Mouse (Mus musculus): ENCODE results near the gene Fbxo3. TPM values are rescaled to one million over a fixed set of nuclear protein-coding genes. Genes with fewer than 3 reads are reported as not detected.
"Not testable (repeated sequence)": the region's sequence is repeated elsewhere in the genome, so short reads cannot be mapped to it uniquely, and the experiment has no call there.

The Fbxo3 gene
- polyA plus RNA-seq, 1 experiment from 2014 or later = 60.1 TPM

DNA sequence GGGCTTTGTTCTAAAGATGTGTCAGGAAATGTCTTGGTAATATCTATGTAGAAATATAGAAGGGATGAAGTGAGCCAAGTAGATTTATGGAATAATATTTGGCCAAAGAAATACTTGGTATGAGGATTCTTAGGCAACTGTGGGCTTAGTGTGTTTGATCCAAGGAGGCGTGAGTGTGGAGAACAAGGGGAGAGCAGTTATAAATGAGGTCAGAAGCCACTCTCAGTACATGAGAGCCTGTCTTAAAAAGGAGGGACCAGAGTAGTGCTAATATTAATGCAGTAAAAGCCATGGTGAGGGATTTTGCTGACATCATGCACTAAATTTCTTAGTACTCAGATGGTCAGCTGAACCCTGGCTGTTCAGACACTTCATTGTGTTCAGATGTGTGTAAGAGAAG lies 30.9 kb downstream of the Fbxo3 start:
- Histone ChIP-seq H3K4me3 (ENCODE audit: low read depth, low read length) (no peak overlapping the region), H3K27me3 (ENCODE audit: control insufficient read depth, insufficient read depth, low read length) (no peaks in the 10 kb centered on the region), H3K36me3 (ENCODE audit: control insufficient read depth, insufficient read depth, low read length) (no peaks in the 10 kb centered on the region), H3K9ac (ENCODE audit: low read length) (no peak overlapping the region), H3K4me2 (no peak overlapping the region), H3K27ac (ENCODE audit: low read depth, low read length) (no peak overlapping the region), H3K9me3 (ENCODE audit: control insufficient read depth, low read length) (no peaks in the 10 kb centered on the region), H3K4me1 (ENCODE audit: control insufficient read depth, insufficient read depth, low read length) (no peaks in the 10 kb centered on the region)
- no peak for ATAC-seq (ENCODE audit: low FRiP score)
- DNase-seq (ENCODE audit: low spot score, missing footprints) = no peak
- 88% methylated on average over 1 of the region's 1 CpGs for WGBS

DNA sequence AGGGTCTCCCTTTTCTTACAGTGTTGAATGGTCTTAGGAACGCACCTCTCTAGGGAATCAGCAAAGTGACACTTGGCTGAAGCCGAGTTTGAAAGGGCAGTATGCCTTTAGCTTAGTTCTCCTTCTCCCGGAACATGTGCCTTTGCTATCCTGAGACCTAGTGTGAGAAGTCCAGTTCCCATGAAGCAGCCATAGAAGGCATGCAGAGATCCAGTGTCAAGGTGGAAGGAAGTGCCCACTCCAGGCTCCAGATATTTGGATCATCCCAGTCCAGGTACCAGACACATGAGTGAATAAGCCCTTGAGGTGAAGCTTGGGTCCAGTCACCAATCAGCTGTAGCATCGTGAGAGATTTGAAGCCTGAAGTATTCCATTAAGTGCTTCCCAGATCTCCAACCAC lies 31.4 kb downstream of the Fbxo3 start:
- H3K4me2 ChIP-seq = no peak overlapping the region
- no peak overlapping the region for H3K27ac ChIP-seq (ENCODE audit: low read depth, low read length)
- no peak overlapping the region for H3K9ac ChIP-seq (ENCODE audit: low read length)
- 90% methylated on average over 4 of the region's 4 CpGs for WGBS
- DNase-seq (ENCODE audit: low spot score, missing footprints) (peak; percentile 75), ATAC-seq (ENCODE audit: low FRiP score) (no peak)
- no peak overlapping the region for H3K4me3 ChIP-seq (ENCODE audit: low read depth, low read length)
- no peaks in the 10 kb centered on the region for H3K9me3 ChIP-seq (ENCODE audit: control insufficient read depth, low read length)
- no peaks in the 10 kb centered on the region for H3K36me3 ChIP-seq (ENCODE audit: control insufficient read depth, insufficient read depth, low read length)
- H3K4me1 ChIP-seq (ENCODE audit: control insufficient read depth, insufficient read depth, low read length) = no peaks in the 10 kb centered on the region
- H3K27me3 ChIP-seq (ENCODE audit: control insufficient read depth, insufficient read depth, low read length) = no peaks in the 10 kb centered on the region

GRCm38 (mm10) chr2:104059786-104060185 lies 32.3 kb downstream of the Fbxo3 start:
- no peak overlapping the region for H3K9ac ChIP-seq (ENCODE audit: low read length)
- peak; percentile 44 for DNase-seq (ENCODE audit: low spot score, missing footprints)
- H3K36me3 ChIP-seq (ENCODE audit: control insufficient read depth, insufficient read depth, low read length) = no peaks in the 10 kb centered on the region
- H3K4me1 ChIP-seq (ENCODE audit: control insufficient read depth, insufficient read depth, low read length) = no peaks in the 10 kb centered on the region
- H3K27ac ChIP-seq (ENCODE audit: low read depth, low read length) = no peak overlapping the region
- WGBS = 75% methylated on average over 10 of the region's 10 CpGs
- no peaks in the 10 kb centered on the region for H3K27me3 ChIP-seq (ENCODE audit: control insufficient read depth, insufficient read depth, low read length)
- H3K4me3 ChIP-seq (ENCODE audit: low read depth, low read length) = no peak overlapping the region
- ATAC-seq (ENCODE audit: low FRiP score) = no peak
- no peaks in the 10 kb centered on the region for H3K9me3 ChIP-seq (ENCODE audit: control insufficient read depth, low read length)
- H3K4me2 ChIP-seq = no peak overlapping the region

DNA sequence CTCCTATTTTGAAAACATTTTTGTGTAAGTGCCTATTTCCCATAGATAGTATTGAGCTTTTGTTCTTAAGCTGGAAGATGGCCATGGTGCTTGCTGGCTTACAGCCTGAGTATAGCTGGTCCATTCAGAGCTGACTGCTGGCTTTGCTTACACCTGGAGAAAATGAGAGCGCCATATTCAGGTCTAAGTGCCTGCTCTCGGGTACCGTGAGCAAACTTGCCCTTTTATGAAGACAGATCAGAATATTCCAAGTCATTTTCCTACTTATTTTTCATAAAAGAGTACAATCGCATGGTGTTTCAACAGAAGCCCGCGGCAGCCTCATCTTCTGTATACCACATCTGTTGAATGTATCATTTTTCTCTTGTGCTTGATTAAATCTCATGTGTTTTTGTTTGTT lies 33.5 kb downstream of the Fbxo3 start:
- Histone ChIP-seq H3K4me3 (ENCODE audit: low read depth, low read length) (no peak overlapping the region), H3K27me3 (ENCODE audit: control insufficient read depth, insufficient read depth, low read length) (no peaks in the 10 kb centered on the region), H3K4me1 (ENCODE audit: control insufficient read depth, insufficient read depth, low read length) (no peaks in the 10 kb centered on the region), H3K9me3 (ENCODE audit: control insufficient read depth, low read length) (no peaks in the 10 kb centered on the region), H3K4me2 (no peak overlapping the region), H3K9ac (ENCODE audit: low read length) (no peak overlapping the region), H3K27ac (ENCODE audit: low read depth, low read length) (no peak overlapping the region), H3K36me3 (ENCODE audit: control insufficient read depth, insufficient read depth, low read length) (no peaks in the 10 kb centered on the region)
- WGBS = 98% methylated on average over 6 of the region's 6 CpGs
- DNase-seq (ENCODE audit: low spot score, missing footprints) (peak; percentile 65), ATAC-seq (ENCODE audit: low FRiP score) (no peak)

GRCm38 (mm10) chr2:104062665-104063064 lies 35.1 kb downstream of the Fbxo3 start:
- no peaks in the 10 kb centered on the region for H3K4me1 ChIP-seq (ENCODE audit: control insufficient read depth, insufficient read depth, low read length)
- H3K9ac ChIP-seq (ENCODE audit: low read length) = no peak overlapping the region
- no peak for DNase-seq (ENCODE audit: low spot score, missing footprints)
- H3K9me3 ChIP-seq (ENCODE audit: control insufficient read depth, low read length) = no peaks in the 10 kb centered on the region
- H3K27me3 ChIP-seq (ENCODE audit: control insufficient read depth, insufficient read depth, low read length) = no peaks in the 10 kb centered on the region
- H3K4me3 ChIP-seq (ENCODE audit: low read depth, low read length) = no peak overlapping the region
- no peak overlapping the region for H3K4me2 ChIP-seq
- H3K36me3 ChIP-seq (ENCODE audit: control insufficient read depth, insufficient read depth, low read length) = no peaks in the 10 kb centered on the region
- H3K27ac ChIP-seq (ENCODE audit: low read depth, low read length) = no peak overlapping the region
- ATAC-seq (ENCODE audit: low FRiP score) = no peak

- Histone ChIP-seq H3K9me3 (ENCODE audit: control insufficient read depth, low read length) (no peaks in the 10 kb centered on the region), H3K27me3 (ENCODE audit: control insufficient read depth, insufficient read depth, low read length) (no peaks in the 10 kb centered on the region), H3K4me3 (ENCODE audit: low read depth, low read length) (no peak overlapping the region), H3K36me3 (ENCODE audit: control insufficient read depth, insufficient read depth, low read length) (no peaks in the 10 kb centered on the region), H3K4me2 (no peak overlapping the region), H3K27ac (ENCODE audit: low read depth, low read length) (no peak overlapping the region), H3K4me1 (ENCODE audit: control insufficient read depth, insufficient read depth, low read length) (no peaks in the 10 kb centered on the region), H3K9ac (ENCODE audit: low read length) (no peak overlapping the region)
- DNase-seq (ENCODE audit: low spot score, missing footprints) (peak; percentile 44), ATAC-seq (ENCODE audit: low FRiP score) (no peak)
- 78% methylated on average over 2 of the region's 2 CpGs for WGBS
Observed at GRCm38 (mm10) chr2:104064152-104064551, 36.6 kb downstream of the Fbxo3 start.

DNA sequence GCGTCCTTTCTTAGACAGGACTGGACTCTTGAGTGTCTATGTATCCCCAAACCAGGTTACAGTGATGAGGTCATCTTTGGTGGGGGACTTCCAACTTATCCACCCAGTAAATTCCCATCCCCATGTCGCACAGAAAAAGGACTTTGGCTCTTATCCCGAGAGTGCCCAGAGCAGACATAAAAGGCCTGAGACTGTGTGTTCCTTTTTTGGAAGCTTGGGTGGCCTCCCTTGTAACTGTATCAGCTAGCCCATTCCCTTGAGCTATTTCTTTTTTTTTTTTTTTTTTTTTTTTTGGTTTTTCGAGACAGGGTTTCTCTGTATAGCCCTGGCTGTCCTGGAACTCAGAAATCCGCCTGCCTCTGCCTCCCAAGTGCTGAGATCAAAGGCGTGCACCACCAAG lies 38.0 kb downstream of the Fbxo3 start, which contains the start of gene Gm10912:
Gm10912 (plus strand) TSS at position 301 of the 400 bp plus-strand sequence.
- H3K27me3 ChIP-seq (ENCODE audit: control insufficient read depth, insufficient read depth, low read length); ATAC-seq (ENCODE audit: low FRiP score); H3K9ac ChIP-seq (ENCODE audit: low read length); H3K4me2 ChIP-seq; H3K4me1 ChIP-seq (ENCODE audit: control insufficient read depth, insufficient read depth, low read length); H3K27ac ChIP-seq (ENCODE audit: low read depth, low read length); H3K36me3 ChIP-seq (ENCODE audit: control insufficient read depth, insufficient read depth, low read length); H3K9me3 ChIP-seq (ENCODE audit: control insufficient read depth, low read length); H3K4me3 ChIP-seq (ENCODE audit: low read depth, low read length): not testable (repeated sequence)
- DNase-seq (ENCODE audit: low spot score, missing footprints) = peak; percentile 44
- 91% methylated on average over 5 of the region's 6 CpGs for WGBS

- ATAC-seq (ENCODE audit: low FRiP score); H3K9ac ChIP-seq (ENCODE audit: low read length); H3K9me3 ChIP-seq (ENCODE audit: control insufficient read depth, low read length); H3K27ac ChIP-seq (ENCODE audit: low read depth, low read length); DNase-seq (ENCODE audit: low spot score, missing footprints); H3K36me3 ChIP-seq (ENCODE audit: control insufficient read depth, insufficient read depth, low read length); H3K27me3 ChIP-seq (ENCODE audit: control insufficient read depth, insufficient read depth, low read length); H3K4me2 ChIP-seq; H3K4me1 ChIP-seq (ENCODE audit: control insufficient read depth, insufficient read depth, low read length); H3K4me3 ChIP-seq (ENCODE audit: low read depth, low read length): not testable (repeated sequence)
- 86% methylated on average over 7 of the region's 7 CpGs for WGBS
Observed at GRCm38 (mm10) chr2:104068450-104068849, 40.9 kb downstream of the Fbxo3 start, which contains the start of gene Gm10799. Gene Gm10799, minus strand, starts transcription at chr2:104068550.

DNA sequence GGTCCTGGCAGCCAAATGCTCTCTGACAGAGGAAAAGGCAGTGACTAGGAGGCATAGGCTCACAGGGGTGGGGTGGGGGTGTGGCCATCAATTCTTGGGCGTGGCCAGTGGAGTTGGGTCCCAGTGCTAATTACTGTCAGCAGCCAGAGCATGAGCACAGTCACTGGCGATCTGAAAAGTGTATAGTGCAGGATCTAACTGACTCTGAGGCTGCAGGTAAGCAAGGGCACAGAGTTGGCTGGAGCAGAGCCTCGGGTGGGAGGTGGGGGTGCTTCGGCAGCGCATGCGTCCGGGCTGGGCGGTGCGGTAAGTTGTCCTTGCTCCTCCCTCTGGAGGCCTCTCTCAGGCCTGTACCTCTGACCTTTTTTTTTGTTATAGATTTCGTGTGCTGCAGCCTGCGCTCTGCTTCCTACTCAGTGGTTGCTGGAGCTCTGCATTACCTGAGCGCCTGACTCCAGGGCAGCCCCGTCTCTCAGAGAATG lies 42.2 kb downstream of the Fbxo3 start, which contains the start of gene Cd59b:
Cd59b (plus strand) TSS at position 146 of the 482 bp plus-strand sequence.
- peak; percentile 95 for DNase-seq (ENCODE audit: low spot score, missing footprints)
- Histone ChIP-seq H3K9me3 (ENCODE audit: control insufficient read depth, low read length) (no peaks in the 10 kb centered on the region), H3K9ac (ENCODE audit: low read length) (0 out of 2 replicates have a peak within 1 kb of the TSS, but pooled peaks have one; percentile 12), H3K4me3 (ENCODE audit: low read depth, low read length) (peak within 1 kb of the TSS; percentile 27), H3K4me1 (ENCODE audit: control insufficient read depth, insufficient read depth, low read length) (peaks cover 2% of the 10 kb centered on the region; the same call in 1 of the 2 replicates), H3K4me2 (peak within 1 kb of the TSS; percentile 38), H3K27ac (ENCODE audit: low read depth, low read length) (no peak within 1 kb of the TSS), H3K27me3 (ENCODE audit: control insufficient read depth, insufficient read depth, low read length) (no peaks in the 10 kb centered on the region), H3K36me3 (ENCODE audit: control insufficient read depth, insufficient read depth, low read length) (no peaks in the 10 kb centered on the region)
- WGBS = 11% methylated on average over 13 of the region's 13 CpGs
- ATAC-seq (ENCODE audit: low FRiP score) = peak; percentile 93

All from midbrain, embryonic 11.5 days (tissue).